Mouse (Mus musculus) gastrocnemius, postnatal 4 days (tissue): ENCODE data around the gene Pnkd. TPM values are rescaled to one million over a fixed set of nuclear protein-coding genes. Genes with fewer than 3 reads are reported as not detected.

ENCODE experiments used
- DNase-seq, 2 experiments: peaks; one replicate each; pipeline ENCODE4 v3.0.0; 2021 to 2022; ENCODE audit warnings: low spot score in 2 of 2, mixed read lengths in 2 of 2
- total RNA-seq, 2 experiments: library from RNA; stranded (reverse); gene quantifications; 2 replicates each; pipeline ENCODE4 v1.2.3; 2021

Gene Pnkd
- total RNA-seq, 2 experiments from 2014 or later, result 83.8 to 91.1 TPM

- DNase-seq, result peak; percentile 83 to 92
Measured at GRCm38 (mm10) chr1:74295456-74296171, 10.9 kb downstream of the Pnkd start.

- DNase-seq, result no peak
Measured at GRCm38 (mm10) chr1:74296477-74296876, 11.7 kb downstream of the Pnkd start.

DNA sequence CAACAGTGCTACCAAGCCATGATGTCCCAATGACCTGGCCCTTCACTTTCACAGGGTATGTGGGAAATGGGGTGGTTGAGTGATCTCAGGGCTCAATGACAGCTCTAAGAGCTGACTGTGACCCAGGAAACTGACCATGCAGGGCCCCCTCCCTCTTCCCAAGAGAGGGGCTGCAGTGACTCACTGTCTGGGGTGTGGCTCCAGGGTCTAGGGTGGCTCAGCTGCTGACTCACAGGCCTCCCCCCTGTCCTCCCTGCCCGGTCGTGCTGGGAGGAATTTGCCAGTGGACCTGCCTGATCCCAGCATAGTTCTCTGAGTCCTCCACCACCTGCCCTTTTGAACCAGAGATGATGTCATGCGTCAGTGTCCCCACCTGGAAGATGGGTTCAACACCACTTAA lies 12.5 kb downstream of the Pnkd start:
- no peak for DNase-seq

- DNase-seq, result no peak
Measured at GRCm38 (mm10) chr1:74298157-74298750, 13.5 kb downstream of the Pnkd start.

DNA sequence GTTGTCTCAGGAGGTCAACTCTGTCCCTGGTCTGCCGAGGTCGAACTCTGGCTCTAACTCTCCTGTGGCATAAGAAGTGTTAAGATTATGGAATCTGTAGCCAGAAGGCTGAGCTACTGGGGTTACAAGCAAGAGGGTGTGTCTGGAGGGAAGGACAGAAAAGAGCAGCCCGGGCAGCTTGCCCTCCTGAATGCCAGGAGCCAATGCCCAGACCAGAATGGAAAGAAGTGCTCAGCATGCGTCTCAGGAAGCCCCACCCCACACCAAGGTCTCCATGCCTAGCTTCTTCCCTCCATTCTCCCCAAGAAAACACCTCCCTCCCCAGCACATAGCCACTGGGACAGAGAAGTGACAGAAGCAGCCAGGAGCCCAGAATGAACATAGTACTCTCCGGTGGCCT lies 14.3 kb downstream of the Pnkd start:
- DNase-seq, result peak in 1 of 2 experiments; percentile 48

DNA sequence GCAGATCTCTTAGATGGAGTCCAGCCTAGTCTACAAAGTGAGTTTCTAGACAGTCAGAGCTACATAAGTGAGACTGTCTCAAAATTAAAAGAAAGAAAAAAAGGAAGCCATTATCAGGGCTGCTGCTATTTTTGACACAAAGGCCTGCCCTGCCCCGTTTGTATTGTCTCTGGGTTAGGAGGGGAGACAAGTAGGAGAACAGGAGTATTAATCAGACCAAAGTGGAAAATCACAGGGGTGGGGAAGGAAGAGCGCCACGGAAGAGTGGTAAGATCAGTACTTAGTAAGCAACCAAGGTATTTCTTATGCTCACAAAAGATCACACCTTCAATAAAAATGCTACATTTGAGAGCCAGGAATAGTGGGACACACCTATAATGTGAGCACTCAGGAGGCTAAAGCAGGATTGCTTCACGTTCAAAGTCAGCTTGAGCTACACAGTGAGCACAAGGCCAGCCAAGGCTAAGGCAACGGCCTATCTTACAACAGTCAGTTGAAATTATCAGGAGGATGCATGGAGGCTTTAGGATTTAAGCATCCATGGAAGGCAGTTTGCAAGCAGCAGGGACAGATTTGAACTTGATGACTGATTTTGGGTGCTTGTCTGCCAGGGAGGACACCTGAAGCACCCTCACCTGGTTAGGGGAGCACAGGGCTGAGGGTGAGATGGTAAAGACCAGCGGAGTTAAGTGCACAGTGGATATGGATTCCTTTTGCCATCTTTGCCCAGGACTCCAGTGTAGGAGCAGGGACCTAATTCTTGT lies 15.8 kb downstream of the Pnkd start:
- DNase-seq, result no peak

DNA sequence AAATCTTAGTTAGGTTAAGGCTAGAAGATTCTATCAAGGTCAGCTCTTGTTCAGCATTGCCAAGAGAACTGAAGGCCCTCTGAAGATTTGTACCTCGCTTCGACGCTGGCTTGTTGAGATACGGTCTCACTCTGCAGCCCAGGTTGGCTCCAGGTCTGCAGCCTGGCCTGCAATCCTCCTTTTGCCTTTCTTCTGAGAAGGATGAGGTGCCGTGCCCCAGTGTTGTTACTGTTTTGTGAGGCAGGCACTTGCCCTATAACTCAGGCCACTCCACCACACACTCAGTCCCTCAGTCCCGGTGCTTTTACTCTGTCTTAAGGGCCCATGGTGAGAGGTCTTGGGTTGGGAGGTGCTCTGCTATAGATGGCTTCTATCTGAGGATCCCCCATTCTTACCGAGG lies 17.5 kb downstream of the Pnkd start:
- DNase-seq, result no peak

GRCm38 (mm10) chr1:74302835-74303234 lies 18.1 kb downstream of the Pnkd start:
- DNase-seq, result no peak

DNA sequence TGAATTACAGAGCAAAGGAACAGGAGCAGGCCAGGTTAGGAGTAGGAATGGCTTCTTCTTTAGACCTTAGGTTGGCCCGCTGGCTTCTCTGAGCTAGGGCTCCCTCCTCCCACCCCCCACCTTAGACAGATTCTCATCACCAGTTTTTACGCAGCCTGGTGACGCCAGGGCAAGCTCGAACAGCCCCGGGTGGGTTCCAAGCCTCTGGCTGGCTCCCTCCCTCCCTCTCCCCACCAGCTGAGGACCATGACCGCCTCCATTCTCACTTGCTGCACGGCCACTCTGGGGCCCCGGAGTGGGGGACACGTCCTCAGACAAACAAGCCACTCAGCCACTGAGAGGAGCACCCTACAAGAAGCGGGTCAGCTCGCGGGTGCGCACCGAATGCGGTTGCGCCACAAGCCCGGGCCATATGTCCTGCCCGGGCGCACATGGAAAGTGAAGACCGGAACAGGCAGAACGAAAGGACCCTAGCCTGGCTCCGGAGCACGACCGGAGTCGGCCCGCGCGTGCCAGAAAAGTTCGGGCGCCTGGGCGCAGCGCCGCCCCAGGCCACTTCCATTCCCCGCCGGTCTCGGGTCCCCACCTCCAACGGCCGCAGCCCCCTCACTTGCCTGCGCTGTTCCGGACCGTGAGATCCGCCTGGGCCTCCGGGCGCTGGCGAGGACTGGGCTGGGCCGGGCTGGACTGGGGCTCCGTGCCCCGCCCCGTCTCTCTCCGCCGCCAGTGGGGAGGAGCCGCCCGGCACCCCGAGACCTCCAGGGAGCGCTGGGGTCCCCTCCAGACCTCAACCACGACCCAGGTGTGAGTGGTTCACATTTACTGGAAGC lies 19.0 kb downstream of the Pnkd start:
- peak; percentile 73 to 84 for DNase-seq

- no peak for DNase-seq
Measured at GRCm38 (mm10) chr1:74304339-74304790, 19.6 kb downstream of the Pnkd start.

DNA sequence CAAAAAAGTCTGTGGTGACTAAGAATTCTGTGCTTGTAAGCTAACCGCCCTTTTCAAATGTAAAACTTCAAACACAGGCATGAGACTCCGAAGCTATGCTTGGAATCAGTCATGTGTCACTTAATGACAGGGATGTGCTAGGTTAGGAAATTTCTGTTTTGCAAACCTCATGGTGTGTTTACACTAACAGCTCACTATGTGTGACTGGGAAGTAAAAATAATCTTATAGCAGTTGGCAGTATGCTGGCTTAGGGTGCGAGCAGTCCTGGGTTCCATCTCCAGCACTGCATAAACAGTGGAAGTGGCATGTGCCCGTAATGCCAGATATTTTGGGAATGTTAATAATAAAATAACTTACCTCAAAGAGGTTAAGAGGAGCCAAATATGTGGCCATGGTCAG lies 20.2 kb downstream of the Pnkd start:
- DNase-seq, result no peak

DNA sequence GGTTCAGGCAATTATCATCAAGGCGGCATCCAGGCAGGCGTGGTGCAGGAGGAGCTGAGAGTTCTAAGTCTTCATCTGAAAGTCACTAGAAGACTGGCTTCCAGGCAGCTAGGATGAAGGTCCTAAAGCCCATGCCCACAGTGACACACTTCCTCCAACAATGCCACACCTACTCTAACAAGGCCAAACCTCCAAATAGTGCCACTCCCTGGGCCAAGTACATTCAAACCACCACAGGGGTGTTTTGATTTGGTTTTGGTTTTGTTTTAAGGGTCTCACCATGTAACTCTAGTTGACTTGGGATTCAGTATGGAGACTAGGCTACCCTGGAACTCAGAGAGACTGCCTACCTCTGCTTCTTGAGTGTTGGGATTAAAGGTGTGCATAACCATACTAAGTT lies 20.8 kb downstream of the Pnkd start, which contains the start of gene Tmbim1:
Gene Tmbim1, minus strand, starts transcription at position 101 of the 400 bp plus-strand sequence.
- DNase-seq, result no peak

DNA sequence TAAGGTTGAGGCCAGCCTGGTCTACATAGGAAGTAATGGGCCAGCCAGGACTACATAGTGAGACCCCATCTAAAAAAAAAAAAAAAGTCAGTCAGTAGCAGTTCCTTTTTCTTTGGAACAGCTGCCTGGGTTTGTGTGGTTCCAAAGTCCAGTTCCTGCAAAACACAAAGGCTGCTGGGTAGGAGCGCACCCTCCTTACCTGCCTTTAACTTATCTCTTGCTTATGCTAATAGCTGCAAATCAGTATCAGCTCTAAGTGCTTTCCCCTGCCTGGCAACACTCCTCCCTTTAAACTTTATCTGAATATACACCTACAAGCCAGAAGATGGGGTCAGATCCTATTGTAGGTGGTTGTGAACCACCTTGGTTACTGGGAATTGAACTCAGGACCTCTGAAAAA lies 22.4 kb downstream of the Pnkd start:
- no peak for DNase-seq

DNA sequence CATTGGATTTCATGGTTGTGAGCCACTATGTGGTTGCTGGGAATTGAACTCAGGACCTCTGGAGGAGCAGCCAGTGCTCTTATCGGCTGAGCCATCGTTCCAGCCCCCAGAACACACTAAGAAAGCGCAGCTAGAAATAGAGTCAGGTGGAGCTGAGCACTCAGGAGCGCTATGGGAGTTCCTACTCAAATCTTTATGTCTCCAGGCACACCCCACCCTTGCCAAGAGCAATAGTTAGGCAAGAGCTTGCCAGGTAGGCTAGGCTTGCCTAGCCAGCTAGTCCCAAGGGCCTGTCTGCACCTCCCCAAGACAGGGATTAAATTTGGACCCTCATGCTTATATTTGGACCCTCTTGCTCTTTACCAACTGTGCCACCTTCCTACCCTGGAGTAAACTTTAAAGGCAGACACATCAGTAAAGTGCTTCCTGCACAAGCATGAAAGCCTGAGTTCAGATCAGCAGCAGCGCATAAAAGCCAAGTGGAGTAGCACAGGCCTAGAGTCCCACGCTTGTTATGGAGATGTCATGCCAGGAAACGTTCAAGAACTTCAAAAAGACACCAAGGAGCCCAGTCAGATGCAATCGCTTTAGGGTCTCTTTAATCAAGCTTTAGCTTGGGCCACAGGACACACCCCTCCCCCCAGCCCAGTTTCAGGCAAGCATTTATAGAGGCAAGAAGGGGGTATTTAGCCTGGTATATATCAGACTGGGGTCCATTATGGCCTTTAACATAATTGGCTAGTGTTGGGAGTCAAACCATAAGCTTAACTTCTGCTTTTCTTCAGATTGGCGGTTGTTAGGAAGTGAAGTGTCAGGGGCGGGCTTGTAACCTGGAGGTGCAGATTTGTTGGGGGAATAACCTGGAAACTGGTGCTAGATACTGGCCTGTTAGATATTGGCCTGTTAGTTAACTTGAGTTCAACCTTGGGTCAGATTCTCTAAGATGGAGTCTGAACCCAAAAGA lies 23.6 kb downstream of the Pnkd start:
- DNase-seq, result no peak

GRCm38 (mm10) chr1:74309767-74310166 lies 25.0 kb downstream of the Pnkd start:
- no peak for DNase-seq

DNA sequence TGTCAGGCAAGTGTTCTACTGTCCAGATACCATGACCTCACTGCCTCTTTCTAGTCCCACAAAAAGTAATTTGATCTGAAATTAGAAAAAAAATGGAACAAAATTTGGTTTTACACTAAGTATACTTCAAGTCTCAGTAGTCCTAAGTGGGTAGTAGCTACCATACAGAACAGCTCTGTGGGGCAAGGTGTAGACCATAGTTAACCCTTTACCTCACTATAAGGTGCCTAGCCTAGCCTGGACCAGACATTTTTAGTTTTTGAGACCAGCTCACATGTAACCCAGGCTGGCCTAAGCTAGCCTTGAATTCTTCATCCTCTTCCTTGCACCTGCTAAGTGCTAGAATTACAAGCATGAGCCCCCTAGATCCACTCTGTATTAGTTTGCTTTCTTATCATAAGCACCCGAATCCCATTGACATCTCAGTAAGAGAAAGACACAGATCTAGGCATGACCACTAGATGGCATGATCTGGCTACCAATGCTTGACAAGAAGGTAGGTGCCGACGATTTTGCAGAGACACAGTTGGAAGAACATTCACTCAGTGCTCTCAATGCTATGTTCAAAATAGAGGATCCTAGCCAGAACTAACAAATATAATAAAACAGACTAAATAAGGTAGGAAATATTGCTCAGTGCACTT lies 28.4 kb downstream of the Pnkd start:
- DNase-seq, result peak in 1 of 2 experiments; percentile 62

- DNase-seq, result no peak
Measured at GRCm38 (mm10) chr1:74314796-74315195, 30.1 kb downstream of the Pnkd start.

DNA sequence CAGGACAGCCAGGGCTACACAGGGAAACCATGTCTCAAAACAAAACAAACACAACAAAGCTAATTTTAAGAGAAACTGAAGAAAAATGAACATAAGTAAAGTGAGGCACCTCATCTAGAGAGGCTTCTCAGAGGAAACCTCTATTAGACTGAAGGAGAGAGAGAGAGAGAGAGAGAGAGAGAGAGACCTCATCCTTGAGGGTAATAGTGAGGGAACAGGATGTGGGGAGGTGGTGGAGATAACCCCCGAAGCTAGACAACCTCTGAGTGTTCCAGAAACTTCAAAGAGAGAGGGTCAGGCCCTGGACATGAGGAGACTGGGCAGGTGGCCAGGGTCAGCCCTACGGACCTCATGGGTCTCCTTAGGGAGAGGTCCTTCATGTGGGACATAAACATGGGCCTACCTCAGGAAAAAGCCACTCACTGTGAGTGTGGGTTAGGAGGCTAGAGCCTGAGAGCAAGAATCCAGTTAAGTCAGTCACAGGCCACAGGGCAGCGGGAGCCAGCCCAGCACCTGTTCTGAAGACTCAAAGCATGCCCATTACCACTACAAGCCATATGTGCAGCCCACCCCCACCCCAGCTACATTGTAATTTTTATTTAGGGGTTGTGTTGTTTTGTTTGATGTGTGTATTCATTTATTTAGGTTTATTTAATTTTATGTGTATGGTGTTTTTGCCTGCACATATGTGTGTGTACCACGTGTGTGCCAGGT lies 31.5 kb downstream of the Pnkd start:
- DNase-seq, result no peak

- no peak for DNase-seq
Measured at GRCm38 (mm10) chr1:74318711-74319110, 34.0 kb downstream of the Pnkd start.
